Mouse (Mus musculus): ENCODE data around the gene Lrrc42. TPM values are rescaled to one million over a fixed set of nuclear protein-coding genes. Genes with fewer than 3 reads are reported as not detected.

Lrrc42 gene
- polyA plus RNA-seq, 1 experiment from 2014 or later: 29.3 TPM

- TF ChIP-seq CTCF (IDR thresholded peaks at IDR 0.05; ENCODE audit: low read depth) (no peak), EP300 (optimal IDR thresholded peaks at IDR 0.05) (no peak)
- Histone ChIP-seq H3K9ac (ENCODE audit: low read length) (no peak overlapping the region), H3K36me3 (ENCODE audit: control insufficient read depth, insufficient read depth, low read length) (0 out of 2 replicates have a peak, but pooled peaks cover 3% of the 10 kb centered on the region), H3K9me3 (ENCODE audit: control insufficient read depth, low read length) (no peaks in the 10 kb centered on the region), H3K4me2 (replicated peaks; ENCODE audit: low read depth) (no peak overlapping the region), H3K27me3 (ENCODE audit: control insufficient read depth, insufficient read depth, low read length) (no peaks in the 10 kb centered on the region), H3K4me3 (ENCODE audit: low read depth, low read length) (no peak overlapping the region), H3K27ac (replicated peaks) (no peak overlapping the region), H3K4me1 (replicated peaks; ENCODE audit: control insufficient read depth, insufficient read depth) (no peaks in the 10 kb centered on the region)
- 77% methylated on average over 5 of the region's 5 CpGs for WGBS
- ATAC-seq (ENCODE audit: low FRiP score, low TSS enrichment): no peak
- DNase-seq (ENCODE audit: low spot score): no peak
Observed at GRCm38 (mm10) chr4:107211936-107212335, 41.4 kb downstream of the Lrrc42 start.

- 66% methylated on average over 4 of the region's 4 CpGs for WGBS
- no peak for TF ChIP-seq CTCF (IDR thresholded peaks at IDR 0.05; ENCODE audit: low read depth)
- TF ChIP-seq EP300 (optimal IDR thresholded peaks at IDR 0.05): no peak
- no peak overlapping the region for H3K4me3 ChIP-seq (ENCODE audit: low read depth, low read length)
- H3K27ac ChIP-seq (replicated peaks): no peak overlapping the region
- no peaks in the 10 kb centered on the region for H3K27me3 ChIP-seq (ENCODE audit: control insufficient read depth, insufficient read depth, low read length)
- ATAC-seq (ENCODE audit: low FRiP score, low TSS enrichment) (no peak), DNase-seq (ENCODE audit: low spot score) (no peak)
- H3K36me3 ChIP-seq (ENCODE audit: control insufficient read depth, insufficient read depth, low read length): 0 out of 2 replicates have a peak, but pooled peaks cover 3% of the 10 kb centered on the region
- no peaks in the 10 kb centered on the region for H3K4me1 ChIP-seq (replicated peaks; ENCODE audit: control insufficient read depth, insufficient read depth)
- no peak overlapping the region for H3K4me2 ChIP-seq (replicated peaks; ENCODE audit: low read depth)
- H3K9me3 ChIP-seq (ENCODE audit: control insufficient read depth, low read length): no peaks in the 10 kb centered on the region
- no peak overlapping the region for H3K9ac ChIP-seq (ENCODE audit: low read length)
Observed at GRCm38 (mm10) chr4:107211465-107211864, 41.9 kb downstream of the Lrrc42 start.

GRCm38 (mm10) chr4:107210483-107211097 lies 42.7 kb downstream of the Lrrc42 start:
- no peak overlapping the region for H3K9ac ChIP-seq (ENCODE audit: low read length)
- TF ChIP-seq CTCF (IDR thresholded peaks at IDR 0.05; ENCODE audit: low read depth) (no peak), EP300 (optimal IDR thresholded peaks at IDR 0.05) (no peak)
- no peak overlapping the region for H3K4me2 ChIP-seq (replicated peaks; ENCODE audit: low read depth)
- no peak overlapping the region for H3K4me3 ChIP-seq (ENCODE audit: low read depth, low read length)
- peak; percentile 77 for DNase-seq (ENCODE audit: low spot score)
- H3K36me3 ChIP-seq (ENCODE audit: control insufficient read depth, insufficient read depth, low read length): 0 out of 2 replicates have a peak, but pooled peaks cover 5% of the 10 kb centered on the region
- no peaks in the 10 kb centered on the region for H3K4me1 ChIP-seq (replicated peaks; ENCODE audit: control insufficient read depth, insufficient read depth)
- peak; percentile 91 for ATAC-seq (ENCODE audit: low FRiP score, low TSS enrichment)
- peak overlapping the region; percentile 65 for H3K27ac ChIP-seq (replicated peaks)
- WGBS: 43% methylated on average over 5 of the region's 5 CpGs
- H3K9me3 ChIP-seq (ENCODE audit: control insufficient read depth, low read length): no peaks in the 10 kb centered on the region
- H3K27me3 ChIP-seq (ENCODE audit: control insufficient read depth, insufficient read depth, low read length): no peaks in the 10 kb centered on the region

- no peak within 1 kb of the TSS for H3K9ac ChIP-seq (ENCODE audit: low read length)
- H3K4me2 ChIP-seq (replicated peaks; ENCODE audit: low read depth): no peak within 1 kb of the TSS
- no peak for TF ChIP-seq CTCF (IDR thresholded peaks at IDR 0.05; ENCODE audit: low read depth)
- TF ChIP-seq EP300 (optimal IDR thresholded peaks at IDR 0.05): no peak
- H3K27ac ChIP-seq (replicated peaks): no peak within 1 kb of the TSS
- DNase-seq (ENCODE audit: low spot score): no peak
- H3K27me3 ChIP-seq (ENCODE audit: control insufficient read depth, insufficient read depth, low read length): no peaks in the 10 kb centered on the region
- no peak for ATAC-seq (ENCODE audit: low FRiP score, low TSS enrichment)
- WGBS: 79% methylated on average over 3 of the region's 3 CpGs
- H3K9me3 ChIP-seq (ENCODE audit: control insufficient read depth, low read length): no peaks in the 10 kb centered on the region
- H3K4me3 ChIP-seq (ENCODE audit: low read depth, low read length): no peak within 1 kb of the TSS
- 0 out of 2 replicates have a peak, but pooled peaks cover 9% of the 10 kb centered on the region for H3K36me3 ChIP-seq (ENCODE audit: control insufficient read depth, insufficient read depth, low read length)
- H3K4me1 ChIP-seq (replicated peaks; ENCODE audit: control insufficient read depth, insufficient read depth): no peaks in the 10 kb centered on the region
Observed at GRCm38 (mm10) chr4:107208880-107209279, 44.5 kb downstream of the Lrrc42 start, which contains the start of gene Ldlrad1. Gene Ldlrad1 (plus strand): TSS chr4:107209180.

GRCm38 (mm10) chr4:107207016-107207415 lies 46.3 kb downstream of the Lrrc42 start:
- Histone ChIP-seq H3K4me1 (replicated peaks; ENCODE audit: control insufficient read depth, insufficient read depth) (no peaks in the 10 kb centered on the region), H3K27ac (replicated peaks) (no peak overlapping the region), H3K9me3 (ENCODE audit: control insufficient read depth, low read length) (no peaks in the 10 kb centered on the region), H3K36me3 (ENCODE audit: control insufficient read depth, insufficient read depth, low read length) (peaks cover 13% of the 10 kb centered on the region; the same call in 1 of the 2 replicates), H3K27me3 (ENCODE audit: control insufficient read depth, insufficient read depth, low read length) (no peaks in the 10 kb centered on the region), H3K9ac (ENCODE audit: low read length) (no peak overlapping the region), H3K4me2 (replicated peaks; ENCODE audit: low read depth) (no peak overlapping the region), H3K4me3 (ENCODE audit: low read depth, low read length) (no peak overlapping the region)
- DNase-seq (ENCODE audit: low spot score): no peak
- ATAC-seq (ENCODE audit: low FRiP score, low TSS enrichment): no peak
- TF ChIP-seq CTCF (IDR thresholded peaks at IDR 0.05; ENCODE audit: low read depth): no peak
- no peak for TF ChIP-seq EP300 (optimal IDR thresholded peaks at IDR 0.05)
- 93% methylated on average over 2 of the region's 2 CpGs for WGBS

- H3K9me3 ChIP-seq (ENCODE audit: control insufficient read depth, low read length): no peaks in the 10 kb centered on the region
- no peak overlapping the region for H3K27ac ChIP-seq (replicated peaks)
- no peaks in the 10 kb centered on the region for H3K27me3 ChIP-seq (ENCODE audit: control insufficient read depth, insufficient read depth, low read length)
- DNase-seq (ENCODE audit: low spot score) (no peak), ATAC-seq (ENCODE audit: low FRiP score, low TSS enrichment) (no peak)
- peaks cover 32% of the 10 kb centered on the region for H3K36me3 ChIP-seq (ENCODE audit: control insufficient read depth, insufficient read depth, low read length)
- no peak overlapping the region for H3K4me2 ChIP-seq (replicated peaks; ENCODE audit: low read depth)
- TF ChIP-seq EP300 (optimal IDR thresholded peaks at IDR 0.05) (no peak), CTCF (IDR thresholded peaks at IDR 0.05; ENCODE audit: low read depth) (no peak)
- no peak overlapping the region for H3K4me3 ChIP-seq (ENCODE audit: low read depth, low read length)
- no peak overlapping the region for H3K9ac ChIP-seq (ENCODE audit: low read length)
- no peaks in the 10 kb centered on the region for H3K4me1 ChIP-seq (replicated peaks; ENCODE audit: control insufficient read depth, insufficient read depth)
- WGBS: 78% methylated on average over 7 of the region's 7 CpGs
Observed at GRCm38 (mm10) chr4:107203001-107203400, 50.3 kb downstream of the Lrrc42 start.
